Mouse (Mus musculus) forebrain, embryonic 16.5 days (tissue): ENCODE measurements around the gene Wnk2. TPM values are rescaled to one million over a fixed set of nuclear protein-coding genes. Genes with fewer than 3 reads are reported as not detected.
A peak's percentile ranks its signal among the peaks of the same experiment; 100 is the strongest.
"Not testable (repeated sequence)": the region's sequence is repeated elsewhere in the genome, so short reads cannot be mapped to it uniquely, and the experiment has no call there.

Source experiments
- ATAC-seq: fragments of 200-750 bp; cut with Nextera tagmentation; 2 replicates; pipeline ENCODE4 v1.8.0; 2017; ENCODE audit warnings: mild to moderate bottlenecking, moderate library complexity
- H3K27ac ChIP-seq: fragments of 300-500 bp; sonication (generic); 2 replicates; pipeline ENCODE4 v1.5.1; 2014; ENCODE audit warnings: low read length, control low read depth
- H3K27me3 ChIP-seq: fragments of 300-500 bp; sonication (generic); replicated peaks from 2 replicates; pipeline ENCODE4 v1.6.1; 2014; ENCODE audit warnings: low read length; ENCODE audit not compliant: control insufficient read depth, insufficient read depth
- H3K36me3 ChIP-seq: fragments of 300-500 bp; sonication (generic); 2 replicates; pipeline ENCODE4 v1.6.1; 2014; ENCODE audit not compliant: control insufficient read depth, insufficient read depth
- H3K4me1 ChIP-seq: fragments of 300-500 bp; sonication (generic); replicated peaks from 2 replicates; pipeline ENCODE4 v1.6.1; 2014; ENCODE audit warnings: low read length; ENCODE audit not compliant: control insufficient read depth, insufficient read depth
- H3K4me2 ChIP-seq: fragments of 300-500 bp; sonication (generic); 2 replicates; pipeline ENCODE4 v1.6.1; 2014; ENCODE audit warnings: mild to moderate bottlenecking, low read length, control low read depth
- H3K4me3 ChIP-seq: fragments of 300-500 bp; sonication (generic); replicated peaks from 2 replicates; pipeline ENCODE4 v1.5.1; 2014; ENCODE audit warnings: mild to moderate bottlenecking, low read length, control low read depth
- H3K9ac ChIP-seq: fragments of 300-500 bp; sonication (generic); replicated peaks from 2 replicates; pipeline ENCODE4 v1.6.1; 2014; ENCODE audit warnings: low read depth, low read length, control low read depth
- H3K9me3 ChIP-seq: fragments of 300-500 bp; sonication (generic); 2 replicates; pipeline ENCODE4 v1.6.1; 2016; ENCODE audit warnings: low read length; ENCODE audit not compliant: control insufficient read depth
- WGBS: fragments of 180-500 bp; shearing (Covaris S2); extraction: QIAGEN DNeasy Blood & Tissue Kit; methylation state at CpG from one replicate; pipeline ENCODE4 v1.1.7; 2014; 5-methylcytosine and 5-hydroxymethylcytosine counted together
- polyA plus RNA-seq: library from polyadenylated mRNA; unstranded; fragments of >200 nt; fragmentation: Nextera tagmentation; extraction: Ambion mirVana; gene quantifications from 2 replicates; pipeline ENCODE4 v1.2.1, GENCODE M21; 2015

Wnk2 gene
- polyA plus RNA-seq, 1 experiment from 2014 or later, result 21.3 TPM

GRCm38 (mm10) chr13:49054753-49055152 lies 93.1 kb downstream of the Wnk2 start:
- H3K36me3 ChIP-seq, result peaks cover 18% of the 10 kb centered on the region
- not testable (repeated sequence) for H3K9me3 ChIP-seq, H3K9ac ChIP-seq, H3K27ac ChIP-seq, H3K4me3 ChIP-seq, H3K4me2 ChIP-seq, H3K4me1 ChIP-seq, ATAC-seq, H3K27me3 ChIP-seq

- H3K27me3 ChIP-seq, result no peaks in the 10 kb centered on the region
- H3K9me3 ChIP-seq, result no peaks in the 10 kb centered on the region
- ATAC-seq, result no peak
- WGBS, result 82% methylated on average over 2 of the region's 2 CpGs
- no peak overlapping the region for H3K27ac ChIP-seq
- no peaks in the 10 kb centered on the region for H3K4me1 ChIP-seq
- no peak overlapping the region for H3K9ac ChIP-seq
- H3K36me3 ChIP-seq, result peaks cover 17% of the 10 kb centered on the region
- no peak overlapping the region for H3K4me3 ChIP-seq
- no peak overlapping the region for H3K4me2 ChIP-seq
Observed at GRCm38 (mm10) chr13:49053333-49053732, 94.5 kb downstream of the Wnk2 start.

GRCm38 (mm10) chr13:49052512-49052911 lies 95.3 kb downstream of the Wnk2 start:
- no peak overlapping the region for H3K9ac ChIP-seq
- no peak overlapping the region for H3K4me3 ChIP-seq
- no peaks in the 10 kb centered on the region for H3K9me3 ChIP-seq
- no peaks in the 10 kb centered on the region for H3K27me3 ChIP-seq
- ATAC-seq, result no peak
- H3K27ac ChIP-seq, result no peak overlapping the region
- no peak overlapping the region for H3K4me2 ChIP-seq
- H3K36me3 ChIP-seq, result peaks cover 17% of the 10 kb centered on the region
- 47% methylated on average over 9 of the region's 9 CpGs for WGBS
- no peaks in the 10 kb centered on the region for H3K4me1 ChIP-seq

GRCm38 (mm10) chr13:49047393-49047792 lies 100.4 kb downstream of the Wnk2 start:
- WGBS, result 83% methylated on average over 1 of the region's 1 CpGs
- Histone ChIP-seq H3K4me3 (no peak overlapping the region), H3K36me3 (peaks cover 17% of the 10 kb centered on the region; the same call in 1 of the 2 replicates), H3K4me2 (no peak overlapping the region), H3K9me3 (no peaks in the 10 kb centered on the region), H3K27me3 (no peaks in the 10 kb centered on the region), H3K27ac (no peak overlapping the region), H3K4me1 (peaks cover 5% of the 10 kb centered on the region; the same call in 1 of the 2 replicates), H3K9ac (no peak overlapping the region)
- no peak for ATAC-seq

- peaks cover 18% of the 10 kb centered on the region; the same call in 1 of the 2 replicates for H3K36me3 ChIP-seq
- H3K4me3 ChIP-seq, result no peak overlapping the region
- H3K4me2 ChIP-seq, result no peak overlapping the region
- peaks cover 5% of the 10 kb centered on the region; the same call in 1 of the 2 replicates for H3K4me1 ChIP-seq
- peak; percentile 28; the same call in 1 of the 2 replicates for ATAC-seq
- no peak overlapping the region; the same call in 1 of the 2 replicates for H3K9ac ChIP-seq
- H3K27me3 ChIP-seq, result no peaks in the 10 kb centered on the region
- H3K9me3 ChIP-seq, result no peaks in the 10 kb centered on the region
- WGBS, result 9% methylated on average over 10 of the region's 10 CpGs
- no peak overlapping the region for H3K27ac ChIP-seq
Observed at GRCm38 (mm10) chr13:49044145-49044561, 103.7 kb downstream of the Wnk2 start.

GRCm38 (mm10) chr13:49042371-49042770 lies 105.4 kb downstream of the Wnk2 start:
- H3K9ac ChIP-seq, result no peak overlapping the region
- no peak overlapping the region for H3K4me3 ChIP-seq
- H3K9me3 ChIP-seq, result no peaks in the 10 kb centered on the region
- H3K27me3 ChIP-seq, result no peaks in the 10 kb centered on the region
- 96% methylated on average over 15 of the region's 15 CpGs for WGBS
- peaks cover 10% of the 10 kb centered on the region for H3K4me1 ChIP-seq
- ATAC-seq, result no peak
- H3K27ac ChIP-seq, result no peak overlapping the region
- no peak overlapping the region for H3K4me2 ChIP-seq
- peaks cover 18% of the 10 kb centered on the region; the same call in 1 of the 2 replicates for H3K36me3 ChIP-seq

GRCm38 (mm10) chr13:49036928-49037574 lies 110.8 kb downstream of the Wnk2 start:
- 44% methylated on average over 7 of the region's 7 CpGs for WGBS
- H3K4me3 ChIP-seq, result no peak overlapping the region
- peak overlapping the region; percentile 46 for H3K27ac ChIP-seq
- H3K27me3 ChIP-seq, result no peaks in the 10 kb centered on the region
- H3K4me1 ChIP-seq, result peaks cover 11% of the 10 kb centered on the region
- no peak overlapping the region for H3K9ac ChIP-seq
- peaks cover 21% of the 10 kb centered on the region for H3K36me3 ChIP-seq
- no peaks in the 10 kb centered on the region for H3K9me3 ChIP-seq
- peak; percentile 67 for ATAC-seq
- H3K4me2 ChIP-seq, result no peak overlapping the region

- no peak overlapping the region for H3K27ac ChIP-seq
- 89% methylated on average over 4 of the region's 4 CpGs for WGBS
- no peak for ATAC-seq
Observed at GRCm38 (mm10) chr13:49036436-49036835, 111.4 kb downstream of the Wnk2 start.

GRCm38 (mm10) chr13:49031029-49031428 lies 116.8 kb downstream of the Wnk2 start:
- ATAC-seq, result no peak
- H3K9ac ChIP-seq, result no peak overlapping the region
- H3K36me3 ChIP-seq, result peaks cover 13% of the 10 kb centered on the region
- no peak overlapping the region for H3K4me2 ChIP-seq
- H3K4me3 ChIP-seq, result no peak overlapping the region
- H3K27me3 ChIP-seq, result no peaks in the 10 kb centered on the region
- H3K27ac ChIP-seq, result no peak overlapping the region
- H3K4me1 ChIP-seq, result peaks cover 12% of the 10 kb centered on the region
- 79% methylated on average over 2 of the region's 2 CpGs for WGBS
- peaks cover 6% of the 10 kb centered on the region; the same call in 1 of the 2 replicates for H3K9me3 ChIP-seq

More at GRCm38 (mm10) chr13:49036436-49036835, 111.4 kb downstream of the Wnk2 start:
- H3K4me2 ChIP-seq, result no peak overlapping the region
- H3K36me3 ChIP-seq, result peaks cover 17% of the 10 kb centered on the region
- peaks cover 11% of the 10 kb centered on the region for H3K4me1 ChIP-seq
- no peak overlapping the region for H3K9ac ChIP-seq
- no peaks in the 10 kb centered on the region for H3K27me3 ChIP-seq
- H3K4me3 ChIP-seq, result no peak overlapping the region
- 0 out of 2 replicates have a peak, but pooled peaks cover under 1% of the 10 kb centered on the region for H3K9me3 ChIP-seq
